Mouse (Mus musculus) spleen, adult 2 months (tissue): Measurements from ENCODE around the gene Mto1. TPM values are rescaled to one million over a fixed set of nuclear protein-coding genes. Genes with fewer than 3 reads are reported as not detected.

Experiments used
- DNase-seq, 2 experiments: peaks; one replicate each; pipeline versions ENCODE4 v3.0.0 to v3.0.0-alpha.2; 2012 to 2021; ENCODE audit warnings: low spot score in 2 of 2, low read depth in 1 of 2
- H3K27ac ChIP-seq: fragments of 200-500 bp; 2 replicates; pipeline ENCODE4 v1.5.1; 2012; ENCODE audit warnings: low read length, inconsistent platforms; ENCODE audit not compliant: insufficient read depth
- H3K27me3 ChIP-seq: fragments of 200-500 bp; 2 replicates; pipeline ENCODE4 v1.6.1; 2012; ENCODE audit warnings: mild to moderate bottlenecking, moderate library complexity, low read length, inconsistent platforms; ENCODE audit not compliant: control insufficient read depth, insufficient read depth
- H3K36me3 ChIP-seq: fragments of 200-500 bp; 2 replicates; pipeline ENCODE4 v1.6.1; 2012; ENCODE audit warnings: mild to moderate bottlenecking, low read length, inconsistent platforms; ENCODE audit not compliant: control insufficient read depth, insufficient read depth
- H3K4me1 ChIP-seq: fragments of 200-500 bp; 2 replicates; pipeline ENCODE4 v1.6.1; 2011; ENCODE audit warnings: inconsistent platforms; ENCODE audit not compliant: control insufficient read depth, insufficient read depth, insufficient read length
- H3K4me3 ChIP-seq: fragments of 200-500 bp; 2 replicates; pipeline ENCODE4 v1.5.1; 2011; ENCODE audit warnings: mild to moderate bottlenecking, inconsistent platforms; ENCODE audit not compliant: insufficient read depth, insufficient read length; ENCODE audit errors: extremely low read depth
- CTCF ChIP-seq: fragments of 200-500 bp; IDR thresholded peaks from 2 replicates; pipeline ENCODE4 v1.5.1; 2011; ENCODE audit warnings: mild to moderate bottlenecking, inconsistent platforms; ENCODE audit not compliant: insufficient read depth, insufficient read length, insufficient replicate concordance; ENCODE audit errors: extremely low read depth
- POLR2A ChIP-seq: fragments of 200-500 bp; IDR thresholded peaks from 2 replicates; pipeline ENCODE4 v1.6.1; 2011; ENCODE audit warnings: low read depth, low read length, inconsistent platforms
- WGBS: fragments of 180-500 bp; shearing (Covaris S2); methylation state at CpG from one replicate; pipeline ENCODE4 v1.1.7; 2018; 5-methylcytosine and 5-hydroxymethylcytosine counted together
- polyA plus RNA-seq: library from polyadenylated mRNA; depleted of rRNA; stranded (reverse); fragments of >200 nt; gene quantifications from 2 replicates; pipeline ENCODE4 v1.2.3, GENCODE M21; 2012

The Mto1 gene
- polyA plus RNA-seq, 1 experiment = 9.3 TPM

GRCm38 (mm10) chr9:78492254-78492653, 44.2 kb downstream of the Mto1 start:
- Histone ChIP-seq H3K27me3 (no peaks in the 10 kb centered on the region), H3K4me3 (no peak overlapping the region), H3K36me3 (no peaks in the 10 kb centered on the region), H3K27ac (no peak overlapping the region), H3K4me1 (no peaks in the 10 kb centered on the region)
- no peak for DNase-seq
- no peak for TF ChIP-seq CTCF
- no peak for TF ChIP-seq POLR2A
- 94% methylated on average over 3 of the region's 3 CpGs for WGBS

- H3K27ac ChIP-seq = no peak overlapping the region
- no peaks in the 10 kb centered on the region for H3K36me3 ChIP-seq
- H3K27me3 ChIP-seq = no peaks in the 10 kb centered on the region
- H3K4me1 ChIP-seq = no peaks in the 10 kb centered on the region
- WGBS = 60% methylated on average over 7 of the region's 7 CpGs
- H3K4me3 ChIP-seq = no peak overlapping the region
- DNase-seq = no peak
- TF ChIP-seq POLR2A (no peak), CTCF (no peak)
These were observed 45.2 kb downstream of the Mto1 start for GRCm38 (mm10) chr9:78493171-78493570.

- H3K27ac ChIP-seq = no peak overlapping the region
- no peak for DNase-seq
- H3K4me3 ChIP-seq = no peak overlapping the region
- TF ChIP-seq CTCF (no peak), POLR2A (no peak)
- H3K4me1 ChIP-seq = no peaks in the 10 kb centered on the region
- H3K27me3 ChIP-seq = no peaks in the 10 kb centered on the region
- no peaks in the 10 kb centered on the region for H3K36me3 ChIP-seq
- WGBS = 93% methylated on average over 3 of the region's 3 CpGs
These were observed 52.4 kb downstream of the Mto1 start for GRCm38 (mm10) chr9:78500386-78500785.

GRCm38 (mm10) chr9:78501284-78501683, 53.3 kb downstream of the Mto1 start:
- DNase-seq = no peak
- Histone ChIP-seq H3K4me1 (no peaks in the 10 kb centered on the region), H3K27ac (no peak overlapping the region), H3K36me3 (no peaks in the 10 kb centered on the region), H3K4me3 (no peak overlapping the region), H3K27me3 (no peaks in the 10 kb centered on the region)
- WGBS = 89% methylated on average over 4 of the region's 4 CpGs
- TF ChIP-seq POLR2A = no peak
- TF ChIP-seq CTCF = no peak

DNA sequence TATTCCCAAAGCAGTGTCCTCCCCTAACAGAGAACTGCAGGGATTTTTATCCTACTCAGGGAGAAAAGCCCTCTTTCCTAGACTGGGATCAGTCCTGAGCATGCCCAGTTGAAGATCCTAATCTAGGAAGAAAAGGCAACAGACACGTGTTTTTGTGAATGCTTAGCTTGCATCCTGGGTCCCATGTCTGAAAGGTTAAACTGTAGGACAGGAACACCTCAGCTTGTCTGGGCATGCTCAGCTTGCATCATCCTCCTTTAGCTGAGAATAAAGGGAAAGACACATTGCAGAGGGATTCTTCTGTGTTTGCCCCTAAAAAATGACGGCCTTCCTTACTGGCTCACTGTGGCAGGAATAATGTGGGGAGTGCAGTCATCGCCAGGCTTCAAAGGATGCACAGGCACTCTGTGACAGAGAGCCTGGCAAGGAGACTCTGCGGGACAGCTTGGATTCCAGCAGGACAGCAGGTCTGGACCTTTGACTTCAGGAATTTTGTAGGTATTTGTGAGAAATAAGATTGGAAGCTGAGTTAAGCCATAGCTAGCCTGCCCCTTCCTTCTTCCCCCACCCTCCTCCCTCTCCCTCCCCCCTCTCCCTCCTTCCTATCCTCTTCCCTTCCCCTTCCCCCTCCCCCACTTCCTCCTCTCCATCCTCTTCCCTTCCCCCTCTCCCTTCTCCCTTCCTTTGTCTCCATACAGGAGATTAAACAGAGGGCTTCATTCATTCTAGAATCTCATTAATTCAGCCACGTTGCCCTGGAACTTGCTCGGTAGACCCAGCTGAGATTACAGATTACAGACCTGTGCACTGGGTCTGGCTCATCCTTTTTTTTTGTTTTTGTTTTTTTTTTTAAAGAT, 55.4 kb downstream of the Mto1 start:
- no peak for DNase-seq
- no peaks in the 10 kb centered on the region for H3K4me1 ChIP-seq
- no peak for TF ChIP-seq POLR2A
- TF ChIP-seq CTCF = no peak
- no peaks in the 10 kb centered on the region for H3K36me3 ChIP-seq
- no peak overlapping the region for H3K27ac ChIP-seq
- WGBS = 75% methylated on average over 6 of the region's 6 CpGs
- no peaks in the 10 kb centered on the region for H3K27me3 ChIP-seq
- H3K4me3 ChIP-seq = no peak overlapping the region

GRCm38 (mm10) chr9:78504133-78504532, 56.1 kb downstream of the Mto1 start:
- no peak for DNase-seq
- no peak overlapping the region for H3K4me3 ChIP-seq
- H3K27ac ChIP-seq = no peak overlapping the region
- no peaks in the 10 kb centered on the region for H3K4me1 ChIP-seq
- WGBS = 87% methylated on average over 4 of the region's 4 CpGs
- no peak for TF ChIP-seq POLR2A
- H3K27me3 ChIP-seq = no peaks in the 10 kb centered on the region
- no peaks in the 10 kb centered on the region for H3K36me3 ChIP-seq

DNA sequence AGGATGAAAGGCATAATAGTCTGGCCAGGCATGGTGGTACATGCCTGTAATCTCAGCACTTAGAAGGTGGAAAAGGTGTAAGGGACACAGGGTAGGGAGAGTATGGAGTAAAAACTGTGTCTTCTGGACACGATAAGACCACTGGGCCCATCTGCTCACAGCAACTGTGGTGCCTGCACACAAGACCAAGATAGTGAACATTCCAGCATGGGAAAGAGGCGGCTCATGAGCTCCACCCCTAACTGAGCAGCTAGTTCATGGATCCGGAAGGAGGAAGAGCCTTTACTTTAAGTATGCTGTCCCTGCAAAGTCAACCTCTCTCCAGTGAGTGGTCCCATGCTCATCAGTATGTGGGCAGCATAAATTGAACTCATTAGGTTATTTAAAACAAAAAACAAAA, 56.7 kb downstream of the Mto1 start:
- H3K36me3 ChIP-seq = no peaks in the 10 kb centered on the region
- no peaks in the 10 kb centered on the region for H3K4me1 ChIP-seq
- H3K27me3 ChIP-seq = no peaks in the 10 kb centered on the region
- WGBS = 90% methylated on average over 3 of the region's 3 CpGs
- H3K4me3 ChIP-seq = no peak overlapping the region
- TF ChIP-seq CTCF (no peak), POLR2A (no peak)
- no peak for DNase-seq
- no peak overlapping the region for H3K27ac ChIP-seq
